Mouse (Mus musculus): Measurements from ENCODE around the gene Mpp2. TPM values are rescaled to one million over a fixed set of nuclear protein-coding genes. Genes with fewer than 3 reads are reported as not detected.

The Mpp2 gene
- polyA plus RNA-seq, 1 experiment from 2014 or later: 36.4 TPM

DNA sequence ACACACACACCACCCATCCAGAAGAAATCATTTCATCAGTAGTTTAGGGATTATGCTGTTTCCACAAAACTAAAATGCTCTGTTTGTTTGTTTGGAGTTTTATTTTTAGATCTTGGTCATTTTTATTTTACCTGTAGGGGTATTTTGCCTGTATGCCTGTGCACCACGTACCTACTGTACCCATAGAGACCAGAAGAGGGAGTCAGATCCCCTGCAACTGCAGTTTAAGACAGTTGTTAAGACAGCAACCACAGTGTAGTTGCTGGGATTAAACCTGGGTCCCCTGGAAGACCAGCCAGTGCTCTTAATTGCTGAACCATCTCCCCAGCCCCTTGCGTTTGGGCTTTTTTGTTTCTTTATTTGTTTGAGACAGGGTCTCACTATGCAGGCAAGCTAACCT is 19.3 kb downstream of the Mpp2 start:
- 40% methylated on average over 2 of the region's 2 CpGs for whole genome bisulfite sequencing

GRCm38 (mm10) chr11:102063076-102063475 is 25.2 kb downstream of the Mpp2 start:
- H3K27ac ChIP-seq: no peak overlapping the region
- H3K4me1 ChIP-seq: peaks cover 3% of the 10 kb centered on the region; the same call in 1 of the 2 replicates
- no peak for ATAC-seq (replicated peaks)
- 82% methylated on average over 13 of the region's 13 CpGs for WGBS
- H3K9me3 ChIP-seq: no peaks in the 10 kb centered on the region
- no peak overlapping the region for H3K9ac ChIP-seq
- peaks cover 21% of the 10 kb centered on the region; the same call in 1 of the 2 replicates for H3K36me3 ChIP-seq (replicated peaks)
- H3K4me2 ChIP-seq: no peak overlapping the region
- 0 out of 2 replicates have a peak, but pooled peaks cover 5% of the 10 kb centered on the region for H3K27me3 ChIP-seq (replicated peaks)
- no peak overlapping the region for H3K4me3 ChIP-seq

More for the DNA sequence above, 19.3 kb downstream of the Mpp2 start:
- Histone ChIP-seq H3K9ac (no peak overlapping the region), H3K4me2 (no peak overlapping the region), H3K27me3 (replicated peaks) (no peaks in the 10 kb centered on the region), H3K36me3 (replicated peaks) (peaks cover 4% of the 10 kb centered on the region; the same call in 1 of the 2 replicates), H3K27ac (no peak overlapping the region), H3K4me1 (no peaks in the 10 kb centered on the region; the same call in 1 of the 2 replicates), H3K9me3 (no peaks in the 10 kb centered on the region), H3K4me3 (no peak overlapping the region)
- no peak for ATAC-seq (replicated peaks)

GRCm38 (mm10) chr11:102061941-102062473 is 26.3 kb downstream of the Mpp2 start:
- H3K4me1 ChIP-seq: peaks cover 3% of the 10 kb centered on the region; the same call in 1 of the 2 replicates
- H3K27me3 ChIP-seq (replicated peaks): 0 out of 2 replicates have a peak, but pooled peaks cover 5% of the 10 kb centered on the region
- no peak for ATAC-seq (replicated peaks)
- peaks cover 21% of the 10 kb centered on the region; the same call in 1 of the 2 replicates for H3K36me3 ChIP-seq (replicated peaks)
- no peak overlapping the region for H3K27ac ChIP-seq
- no peak overlapping the region for H3K4me3 ChIP-seq
- WGBS: 41% methylated on average over 16 of the region's 16 CpGs
- H3K9me3 ChIP-seq: no peaks in the 10 kb centered on the region
- H3K9ac ChIP-seq: no peak overlapping the region
- peak overlapping the region; percentile 89; the same call in 1 of the 2 replicates for H3K4me2 ChIP-seq

DNA sequence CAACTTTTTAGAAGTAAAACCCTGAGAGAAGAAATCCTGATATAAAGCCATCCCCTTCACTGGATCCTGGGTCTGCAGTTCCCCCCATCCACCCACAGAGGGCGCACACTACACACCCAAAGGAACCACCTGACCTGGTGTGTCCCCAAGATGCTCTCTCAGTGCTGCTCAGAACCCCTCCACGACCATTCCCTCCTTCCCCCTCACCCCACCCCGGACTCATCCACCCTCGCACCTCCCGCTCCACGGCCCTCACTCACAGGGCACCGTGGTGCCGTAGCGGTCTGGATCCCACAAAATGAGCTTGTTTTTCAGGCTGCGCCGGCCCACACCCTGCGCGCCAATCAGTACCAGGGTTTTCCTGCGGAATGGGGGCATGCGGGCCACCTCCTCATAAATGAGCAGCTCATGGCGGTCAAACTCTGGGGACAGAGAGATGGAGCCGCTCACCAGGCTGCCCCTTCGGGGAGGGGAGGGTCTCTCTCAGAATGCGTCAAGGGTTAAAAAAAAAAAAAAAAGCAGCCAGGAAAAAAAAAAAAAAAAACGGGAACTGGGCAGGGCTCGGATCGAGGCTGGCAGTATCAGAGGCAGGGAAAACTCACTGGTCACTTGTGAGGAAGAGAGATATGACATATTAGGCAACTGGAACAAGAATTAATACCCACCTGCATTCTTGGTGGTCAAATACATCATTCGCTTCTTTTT is 26.9 kb downstream of the Mpp2 start:
- WGBS: 4% methylated on average over 23 of the region's 23 CpGs
- no peaks in the 10 kb centered on the region for H3K9me3 ChIP-seq
- H3K4me2 ChIP-seq: peak overlapping the region; percentile 89
- no peak overlapping the region for H3K27ac ChIP-seq
- peak; percentile 76 for ATAC-seq (replicated peaks)
- 0 out of 2 replicates have a peak, but pooled peaks cover 5% of the 10 kb centered on the region for H3K27me3 ChIP-seq (replicated peaks)
- H3K4me1 ChIP-seq: peaks cover 3% of the 10 kb centered on the region; the same call in 1 of the 2 replicates
- peaks cover 21% of the 10 kb centered on the region; the same call in 1 of the 2 replicates for H3K36me3 ChIP-seq (replicated peaks)
- peak overlapping the region; percentile 46 for H3K4me3 ChIP-seq
- H3K9ac ChIP-seq: peak overlapping the region; percentile 62

- H3K27ac ChIP-seq: no peak overlapping the region
- 25% methylated on average over 9 of the region's 9 CpGs for WGBS
- no peak overlapping the region for H3K4me3 ChIP-seq
- H3K9me3 ChIP-seq: no peaks in the 10 kb centered on the region
- ATAC-seq (replicated peaks): no peak
- no peaks in the 10 kb centered on the region for H3K4me1 ChIP-seq
- no peak overlapping the region for H3K4me2 ChIP-seq
- no peak overlapping the region for H3K9ac ChIP-seq
- peaks cover 5% of the 10 kb centered on the region; the same call in 1 of the 2 replicates for H3K36me3 ChIP-seq (replicated peaks)
- no peaks in the 10 kb centered on the region for H3K27me3 ChIP-seq (replicated peaks)
Measured at GRCm38 (mm10) chr11:102053847-102054246, 34.5 kb downstream of the Mpp2 start.

DNA sequence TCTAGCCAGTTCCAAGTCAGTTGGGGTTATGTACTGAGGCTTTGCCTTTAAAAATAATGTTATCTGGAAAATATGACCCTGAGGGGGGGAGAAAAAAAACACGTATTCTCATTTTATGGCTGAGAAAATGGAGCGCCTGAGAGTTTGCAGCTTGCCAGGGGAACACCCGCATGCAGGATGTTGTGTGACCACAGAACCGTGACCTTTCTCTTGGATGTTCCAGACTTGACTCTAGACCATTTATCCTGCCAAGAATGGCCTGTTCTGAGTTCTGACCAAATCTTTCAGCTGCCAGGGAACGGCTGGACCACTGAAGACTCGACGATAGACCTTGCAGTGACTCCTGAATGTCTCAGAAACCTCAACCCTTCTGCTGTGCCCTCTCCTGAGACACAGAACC is 35.1 kb downstream of the Mpp2 start:
- Histone ChIP-seq H3K27me3 (replicated peaks) (no peaks in the 10 kb centered on the region), H3K4me2 (no peak overlapping the region), H3K9me3 (no peaks in the 10 kb centered on the region), H3K27ac (no peak overlapping the region), H3K9ac (no peak overlapping the region), H3K4me1 (no peaks in the 10 kb centered on the region), H3K36me3 (replicated peaks) (no peaks in the 10 kb centered on the region), H3K4me3 (no peak overlapping the region)
- WGBS: 84% methylated on average over 7 of the region's 7 CpGs
- no peak for ATAC-seq (replicated peaks)

- no peaks in the 10 kb centered on the region for H3K36me3 ChIP-seq (replicated peaks)
- no peak overlapping the region for H3K4me3 ChIP-seq
- no peaks in the 10 kb centered on the region for H3K9me3 ChIP-seq
- no peak for ATAC-seq (replicated peaks)
- no peak overlapping the region for H3K27ac ChIP-seq
- 79% methylated on average over 12 of the region's 12 CpGs for WGBS
- H3K4me1 ChIP-seq: no peaks in the 10 kb centered on the region
- H3K27me3 ChIP-seq (replicated peaks): no peaks in the 10 kb centered on the region
- no peak overlapping the region for H3K9ac ChIP-seq
- H3K4me2 ChIP-seq: no peak overlapping the region
Measured at GRCm38 (mm10) chr11:102052697-102053096, 35.6 kb downstream of the Mpp2 start.

- Histone ChIP-seq H3K27ac (no peak overlapping the region), H3K9me3 (no peaks in the 10 kb centered on the region), H3K27me3 (replicated peaks) (no peaks in the 10 kb centered on the region), H3K4me3 (no peak overlapping the region), H3K36me3 (replicated peaks) (no peaks in the 10 kb centered on the region), H3K4me2 (no peak overlapping the region), H3K4me1 (no peaks in the 10 kb centered on the region), H3K9ac (no peak overlapping the region)
- WGBS: 41% methylated on average over 4 of the region's 4 CpGs
- ATAC-seq (replicated peaks): no peak
Measured at GRCm38 (mm10) chr11:102051954-102052353, 36.4 kb downstream of the Mpp2 start.

GRCm38 (mm10) chr11:102051541-102051940 is 36.8 kb downstream of the Mpp2 start:
- no peak for ATAC-seq (replicated peaks)
- Histone ChIP-seq H3K27ac (no peak overlapping the region), H3K4me1 (no peaks in the 10 kb centered on the region), H3K9me3 (no peaks in the 10 kb centered on the region), H3K9ac (no peak overlapping the region), H3K4me2 (no peak overlapping the region), H3K27me3 (replicated peaks) (no peaks in the 10 kb centered on the region), H3K4me3 (no peak overlapping the region), H3K36me3 (replicated peaks) (no peaks in the 10 kb centered on the region)
- WGBS: 72% methylated on average over 4 of the region's 4 CpGs

- Histone ChIP-seq H3K27me3 (replicated peaks) (no peaks in the 10 kb centered on the region), H3K4me3 (no peak overlapping the region), H3K9me3 (no peaks in the 10 kb centered on the region), H3K9ac (no peak overlapping the region), H3K4me1 (no peaks in the 10 kb centered on the region), H3K36me3 (replicated peaks) (no peaks in the 10 kb centered on the region), H3K27ac (no peak overlapping the region), H3K4me2 (no peak overlapping the region)
- WGBS: 57% methylated on average over 14 of the region's 14 CpGs
- no peak for ATAC-seq (replicated peaks)
Measured at GRCm38 (mm10) chr11:102049875-102050482, 38.3 kb downstream of the Mpp2 start.

GRCm38 (mm10) chr11:102046607-102047006 is 41.7 kb downstream of the Mpp2 start:
- Histone ChIP-seq H3K4me3 (no peak overlapping the region), H3K36me3 (replicated peaks) (no peaks in the 10 kb centered on the region), H3K4me2 (no peak overlapping the region), H3K4me1 (no peaks in the 10 kb centered on the region), H3K27ac (no peak overlapping the region), H3K9ac (no peak overlapping the region), H3K9me3 (no peaks in the 10 kb centered on the region), H3K27me3 (replicated peaks) (no peaks in the 10 kb centered on the region)
- no peak for ATAC-seq (replicated peaks)
- WGBS: 78% methylated on average over 9 of the region's 9 CpGs

DNA sequence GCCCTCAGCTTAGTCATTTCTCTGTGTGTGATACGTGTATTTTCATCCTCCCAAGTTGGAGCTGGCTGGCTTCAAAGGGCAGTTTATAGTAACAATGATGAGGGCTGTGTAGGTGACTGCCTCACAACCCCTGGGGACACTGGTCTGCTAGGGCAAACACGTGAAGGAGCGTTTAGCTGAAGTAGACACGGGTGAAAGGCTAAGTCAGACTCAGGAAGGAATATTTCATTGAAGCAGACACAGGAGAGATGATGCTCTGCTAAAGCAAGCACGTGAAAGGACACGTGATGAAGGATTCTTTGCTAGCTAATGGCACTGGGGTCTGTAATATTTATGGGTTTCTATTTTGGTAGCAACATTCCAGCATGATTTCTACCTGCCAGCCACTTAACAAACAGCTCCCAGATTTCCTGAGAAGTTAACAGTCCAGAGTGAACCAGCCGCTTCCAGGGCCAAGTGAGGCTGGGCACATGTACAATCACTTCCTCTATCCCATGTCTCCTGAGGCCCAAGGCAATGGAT is 43.6 kb downstream of the Mpp2 start:
- Histone ChIP-seq H3K27me3 (replicated peaks) (no peaks in the 10 kb centered on the region), H3K9me3 (no peaks in the 10 kb centered on the region), H3K27ac (no peak overlapping the region), H3K9ac (no peak overlapping the region), H3K4me2 (no peak overlapping the region), H3K36me3 (replicated peaks) (no peaks in the 10 kb centered on the region), H3K4me1 (peaks cover 5% of the 10 kb centered on the region; the same call in 1 of the 2 replicates), H3K4me3 (no peak overlapping the region)
- no peak for ATAC-seq (replicated peaks)
- 89% methylated on average over 7 of the region's 7 CpGs for WGBS
